Comparison of ENCODE assay signal across 19 mouse cellular contexts in the genomic region with DNA sequence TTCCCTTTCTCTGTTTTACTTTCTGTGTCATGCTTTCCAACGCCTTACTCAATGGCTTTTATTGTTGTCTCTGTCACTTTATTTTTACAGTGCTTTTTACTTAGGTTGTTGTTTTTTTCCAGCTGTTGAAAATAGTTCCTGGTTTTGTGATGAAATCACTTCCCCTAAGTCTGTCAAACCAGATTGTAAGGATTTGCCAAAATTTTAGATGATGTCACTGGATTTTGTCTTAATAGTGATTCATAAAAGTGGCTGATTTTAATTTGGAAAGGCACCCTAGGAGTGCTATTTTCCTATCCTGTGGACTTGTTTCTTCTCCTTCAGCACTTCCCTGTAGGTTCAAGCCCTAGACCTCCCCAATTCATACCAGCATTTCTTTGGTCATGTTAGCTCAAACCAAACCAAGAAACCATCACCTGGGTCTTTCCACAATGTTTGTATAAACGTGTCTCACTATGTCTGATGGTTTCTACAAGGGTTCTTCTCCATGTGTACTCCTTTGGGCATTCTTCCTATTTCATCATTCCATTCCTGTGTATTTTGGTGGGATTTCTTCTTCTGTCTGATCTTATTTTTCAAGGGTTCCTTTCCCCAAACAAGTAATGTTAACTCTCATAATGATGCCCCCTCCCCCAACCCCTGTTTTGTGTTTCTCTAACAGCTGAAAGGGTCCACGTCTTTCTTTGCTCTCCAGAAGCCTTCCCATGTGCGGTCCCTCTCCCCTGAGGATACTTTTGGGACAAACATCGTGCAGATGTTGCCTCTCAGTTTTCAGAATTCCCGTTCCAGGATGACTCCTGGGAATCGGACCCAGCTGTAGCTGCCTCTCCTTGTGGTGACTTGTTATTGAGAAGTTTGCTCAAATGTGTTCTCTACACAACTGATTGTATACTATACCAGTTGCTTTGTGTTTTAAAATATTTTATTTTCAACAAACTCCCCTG.
DNase-seq lines count a peak whose midpoint lies in the region; TF ChIP-seq lines count a peak whose summit lies in the region.
"Had no signal": no experiment of that assay in that cellular context is flagged by ENCODE, and none has a peak within 500 bp of the region (broad histone marks: within the 10 kb centered on the region; RNA-seq: fewer than 3 reads in every experiment).

No protein-coding gene starts in this region.

- H3K79me2 ChIP-seq in heart, adult 2 months (replicated peaks; ENCODE audit: control insufficient read depth, insufficient read depth, low read length) = no peaks in the 10 kb centered on the region

- H3K4me3 ChIP-seq in heart, adult 2 months = no peak overlapping the region
- H3K4me3 ChIP-seq in heart, embryonic 10.5 days = no peak overlapping the region
- H3K4me3 ChIP-seq in forebrain, embryonic 10.5 days = no peak overlapping the region
- H3K4me3 ChIP-seq: forebrain, embryonic 13.5 days; limb, embryonic 13.5 days; liver, embryonic 13.5 days; midbrain, embryonic 15.5 days; neural tube, embryonic 15.5 days had no signal

- H3K4me1 ChIP-seq in heart, adult 2 months (ENCODE audit: control insufficient read depth, insufficient read depth, low read length) = no peaks in the 10 kb centered on the region; the same call in 1 of the 2 replicates
- H3K4me1 ChIP-seq in heart, embryonic 10.5 days = no peaks in the 10 kb centered on the region
- H3K4me1 ChIP-seq in forebrain, embryonic 10.5 days = no peaks in the 10 kb centered on the region
- H3K4me1 ChIP-seq: forebrain, embryonic 13.5 days; limb, embryonic 13.5 days; liver, embryonic 13.5 days; midbrain, embryonic 15.5 days; neural tube, embryonic 15.5 days had no signal

- no peak for TF ChIP-seq CTCF in heart, adult 2 months (IDR thresholded peaks at IDR 0.05)

- WGBS in heart, adult 2 months = 48% methylated on average over 7 of the region's 7 CpGs
- WGBS in heart, embryonic 10.5 days = 71% methylated on average over 7 of the region's 7 CpGs
- WGBS in forebrain, embryonic 10.5 days = 71% methylated on average over 7 of the region's 7 CpGs

- intact Hi-C loops in heart, adult 2 months (cut with DNase I) = loop anchor here (10.0 kb wide), 1 partner anchor 95 kb away; no protein-coding TSS in a partner anchor
- intact Hi-C loops in heart, postnatal 36 days (cut with DNase I) = loop anchor here (10.0 kb wide), 1 partner anchor 85 kb away; a partner anchor contains a TSS

- H3K36me3 ChIP-seq in heart, adult 2 months (ENCODE audit: control insufficient read depth, insufficient read depth, low read length) = no peaks in the 10 kb centered on the region
- H3K36me3 ChIP-seq in heart, embryonic 10.5 days = no peaks in the 10 kb centered on the region
- no peaks in the 10 kb centered on the region for H3K36me3 ChIP-seq in forebrain, embryonic 10.5 days (replicated peaks)
- H3K36me3 ChIP-seq: limb, embryonic 13.5 days; liver, embryonic 13.5 days; midbrain, embryonic 15.5 days; neural tube, embryonic 15.5 days had no signal

- DNase-seq in heart, adult 2 months = peak; percentile 57 to 66
- no peak for DNase-seq in heart, embryonic 10.5 days (ENCODE audit: low spot score)
- DNase-seq in gastrocnemius, adult 18-20 months (ENCODE audit: low spot score) = peak; percentile 63
- DNase-seq in heart, adult 8-10 months (ENCODE audit: low spot score) = peak; percentile 75
- peak; percentile 49 for DNase-seq in heart, postnatal 36 days
- no peak for DNase-seq in spleen, postnatal 14 days (ENCODE audit: low spot score in 2 of 2)
- DNase-seq in adrenal gland, adult 18-20 months (ENCODE audit: low spot score in 2 of 2) = no peak
- DNase-seq in forebrain, embryonic 10.5 days (ENCODE audit: extremely low spot score, low spot score) = no peak
- DNase-seq: adrenal gland, adult 2 months; cerebellum, adult 9-10 months; layer of hippocampus, adult 9-11 months; liver, embryonic 13.5 days; lung, embryonic 14.5 days; lung, postnatal 36 days; right cerebral cortex, postnatal 14 days had no signal

- no peaks in the 10 kb centered on the region for H3K9me3 ChIP-seq in heart, embryonic 10.5 days
- no peaks in the 10 kb centered on the region for H3K9me3 ChIP-seq in forebrain, embryonic 10.5 days
- H3K9me3 ChIP-seq: forebrain, embryonic 13.5 days; limb, embryonic 13.5 days; liver, embryonic 13.5 days; midbrain, embryonic 15.5 days; neural tube, embryonic 15.5 days had no signal

- TF ChIP-seq POLR2A in heart, adult 2 months (IDR thresholded peaks at IDR 0.05; ENCODE audit: insufficient read depth, low read depth, low read length) = no peak

- no peaks in the 10 kb centered on the region for H3K27me3 ChIP-seq in heart, adult 2 months (ENCODE audit: control insufficient read depth, insufficient read depth, low read length)
- no peaks in the 10 kb centered on the region for H3K27me3 ChIP-seq in heart, embryonic 10.5 days (ENCODE audit: insufficient read depth, poor library complexity, severe bottlenecking)
- no peaks in the 10 kb centered on the region for H3K27me3 ChIP-seq in forebrain, embryonic 10.5 days (ENCODE audit: poor library complexity, severe bottlenecking)
- H3K27me3 ChIP-seq: forebrain, embryonic 13.5 days; limb, embryonic 13.5 days; liver, embryonic 13.5 days; midbrain, embryonic 15.5 days; neural tube, embryonic 15.5 days had no signal

- TF ChIP-seq EP300 in heart, adult 2 months (IDR thresholded peaks at IDR 0.05; ENCODE audit: insufficient read depth, low read depth, low read length) = peak; percentile 37; the same call in 1 of the 2 replicates

- H3K9ac ChIP-seq in heart, adult 2 months (ENCODE audit: low read depth, low read length) = no peak overlapping the region
- H3K9ac ChIP-seq: forebrain, embryonic 13.5 days; limb, embryonic 13.5 days; liver, embryonic 13.5 days; lung, embryonic 14.5 days; midbrain, embryonic 15.5 days; neural tube, embryonic 15.5 days had no signal

- peak overlapping the region; percentile 60 for H3K27ac ChIP-seq in heart, adult 2 months
- H3K27ac ChIP-seq in heart, embryonic 10.5 days = no peak overlapping the region
- no peak overlapping the region for H3K27ac ChIP-seq in forebrain, embryonic 10.5 days
- H3K27ac ChIP-seq: forebrain, embryonic 13.5 days; limb, embryonic 13.5 days; liver, embryonic 13.5 days; midbrain, embryonic 15.5 days; neural tube, embryonic 15.5 days had no signal

Comparison
In these comparisons a context has a peak if more than half of its experiments do, and no peak if none do; other contexts are left out.
1. DNase-seq: peak in heart, adult 2 months (2 of 2), gastrocnemius, adult 18-20 months (single experiment), heart, adult 8-10 months (single experiment) and heart, postnatal 36 days (2 of 2); none in heart, embryonic 10.5 days (single experiment), spleen, postnatal 14 days (0 of 2), adrenal gland, adult 18-20 months (0 of 2) and forebrain, embryonic 10.5 days (single experiment).